Mouse (Mus musculus): ENCODE measurements around the gene Ulk3.
A peak's percentile ranks its signal among the peaks of the same experiment; 100 is the strongest.

The Ulk3 gene

GRCm38 (mm10) chr9:57644944-57645893, 56.0 kb downstream of the Ulk3 start:
- peak; percentile 94 for DNase-seq
